Mouse (Mus musculus) heart, adult 2 months (tissue): ENCODE measurements around the gene Ccdc80.

Experiments used
- CTCF ChIP-seq: fragments of 200-600 bp; IDR thresholded peaks from 2 replicates; pipeline ENCODE4 v1.8.1; 2022; ENCODE audit warnings: antibody characterized with exemption, mild to moderate bottlenecking, moderate library complexity
- EP300 ChIP-seq: fragments of 200-500 bp; IDR thresholded peaks from 2 replicates; pipeline ENCODE4 v1.6.1; 2011; ENCODE audit warnings: low read depth, low read length, control low read depth; ENCODE audit not compliant: insufficient read depth
- POLR2A ChIP-seq: fragments of 200-500 bp; IDR thresholded peaks from 2 replicates; pipeline ENCODE4 v1.6.1; 2011; ENCODE audit warnings: mild to moderate bottlenecking, low read depth, low read length, control low read depth; ENCODE audit not compliant: insufficient read depth

- no peak for TF ChIP-seq EP300
- no peak for TF ChIP-seq CTCF
- TF ChIP-seq POLR2A = no peak
Measured at GRCm38 (mm10) chr16:45095561-45096482, 2.6 kb downstream of the Ccdc80 start.
